Mouse (Mus musculus): ENCODE results near the gene 4930579F01Rik. TPM values are rescaled to one million over a fixed set of nuclear protein-coding genes. Genes with fewer than 3 reads are reported as not detected.

The 4930579F01Rik gene
- polyA plus RNA-seq, 1 experiment from 2014 or later, result not detected

DNA sequence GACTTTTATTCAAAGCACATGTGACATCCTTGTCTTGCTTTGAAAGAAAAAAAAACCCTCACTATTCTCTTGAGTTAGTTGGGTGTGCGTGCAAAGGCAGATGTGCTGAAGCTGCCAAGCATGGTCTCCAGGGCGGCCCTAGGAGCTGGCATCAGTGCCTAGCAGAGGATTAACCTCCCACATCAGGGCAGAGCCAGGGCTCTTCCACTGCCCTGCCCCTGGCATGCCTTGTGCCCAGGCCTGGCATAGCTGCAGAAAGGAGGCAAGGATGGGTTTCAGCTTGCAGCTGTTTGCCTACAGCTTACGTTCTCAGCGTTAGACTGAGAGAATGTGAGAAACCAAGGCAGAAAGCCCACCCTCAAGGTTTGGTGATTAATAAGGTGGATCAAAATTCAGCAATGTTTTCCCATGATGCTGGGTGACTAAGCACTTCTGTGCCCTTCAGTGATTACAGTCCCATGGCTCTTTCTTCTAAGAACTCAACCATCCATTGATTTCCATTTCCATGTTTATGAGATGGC is 18.9 kb upstream of the 4930579F01Rik start:
- Histone ChIP-seq H3K27me3 (replicated peaks) (no peaks in the 10 kb centered on the region), H3K9me3 (no peaks in the 10 kb centered on the region), H3K36me3 (replicated peaks) (no peaks in the 10 kb centered on the region), H3K27ac (no peak overlapping the region), H3K4me2 (no peak overlapping the region), H3K9ac (no peak overlapping the region), H3K4me3 (no peak overlapping the region), H3K4me1 (no peaks in the 10 kb centered on the region)
- WGBS, result 92% methylated on average over 4 of the region's 4 CpGs
- no peak for ATAC-seq (replicated peaks)

DNA sequence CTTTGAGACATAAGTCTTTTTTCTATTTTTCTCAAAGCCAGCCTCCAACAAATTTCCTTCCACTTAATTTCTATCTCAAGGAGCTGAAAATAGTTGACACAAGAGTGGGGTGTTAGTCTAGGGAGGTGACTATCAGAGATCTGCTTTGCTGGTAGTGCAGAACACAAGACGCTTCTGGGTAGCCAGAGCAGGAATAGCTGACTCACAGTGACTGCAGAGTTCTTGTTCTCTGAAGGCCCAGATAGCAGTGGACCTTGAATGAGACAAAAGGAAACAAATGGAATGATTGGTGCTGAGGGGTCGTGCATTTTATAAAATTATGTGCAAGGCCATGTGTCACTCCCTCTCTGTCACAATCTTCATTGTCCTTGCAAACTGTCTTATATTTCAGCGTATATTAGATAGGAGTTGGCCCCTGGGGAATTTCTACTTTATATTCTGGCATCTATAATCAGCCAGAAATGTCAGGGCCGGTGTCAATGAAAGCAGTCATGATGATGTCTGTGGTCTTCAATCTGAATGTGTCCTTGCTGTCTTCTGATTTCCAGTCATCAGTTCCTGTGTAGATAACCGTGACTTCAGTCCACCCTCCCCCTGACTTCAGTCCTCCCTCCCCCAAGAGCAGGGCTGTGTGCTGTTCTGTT is 16.9 kb upstream of the 4930579F01Rik start:
- Histone ChIP-seq H3K36me3 (replicated peaks) (no peaks in the 10 kb centered on the region), H3K27ac (no peak overlapping the region), H3K4me2 (no peak overlapping the region), H3K9me3 (no peaks in the 10 kb centered on the region), H3K27me3 (replicated peaks) (no peaks in the 10 kb centered on the region), H3K9ac (no peak overlapping the region), H3K4me1 (no peaks in the 10 kb centered on the region), H3K4me3 (no peak overlapping the region)
- no peak for ATAC-seq (replicated peaks)
- WGBS, result 80% methylated on average over 5 of the region's 5 CpGs

DNA sequence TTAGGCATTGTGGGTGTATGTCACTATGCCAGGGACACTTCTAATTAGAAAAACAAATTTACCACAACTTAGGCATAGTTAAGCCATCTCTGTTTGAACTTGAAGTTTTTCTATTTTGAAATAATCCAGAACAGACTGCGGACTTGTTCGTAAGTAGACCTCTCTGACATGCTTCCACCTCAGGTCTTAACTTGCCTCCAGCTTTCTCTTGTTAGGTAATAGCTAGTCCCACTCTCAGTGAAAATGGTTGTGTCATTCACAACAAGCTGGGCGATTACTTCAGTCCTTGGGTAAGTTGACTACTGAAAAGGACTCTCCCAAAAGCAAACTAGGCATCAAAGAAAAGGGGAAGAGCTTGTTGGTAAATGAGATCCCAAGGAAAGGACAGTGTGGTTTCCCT is 15.2 kb upstream of the 4930579F01Rik start:
- H3K9ac ChIP-seq, result no peak overlapping the region
- H3K4me2 ChIP-seq, result no peak overlapping the region
- H3K36me3 ChIP-seq (replicated peaks), result no peaks in the 10 kb centered on the region
- H3K27ac ChIP-seq, result no peak overlapping the region
- no peak for ATAC-seq (replicated peaks)
- no peaks in the 10 kb centered on the region for H3K9me3 ChIP-seq
- H3K4me3 ChIP-seq, result no peak overlapping the region
- H3K4me1 ChIP-seq, result no peaks in the 10 kb centered on the region
- H3K27me3 ChIP-seq (replicated peaks), result no peaks in the 10 kb centered on the region
- 93% methylated on average over 3 of the region's 3 CpGs for WGBS

DNA sequence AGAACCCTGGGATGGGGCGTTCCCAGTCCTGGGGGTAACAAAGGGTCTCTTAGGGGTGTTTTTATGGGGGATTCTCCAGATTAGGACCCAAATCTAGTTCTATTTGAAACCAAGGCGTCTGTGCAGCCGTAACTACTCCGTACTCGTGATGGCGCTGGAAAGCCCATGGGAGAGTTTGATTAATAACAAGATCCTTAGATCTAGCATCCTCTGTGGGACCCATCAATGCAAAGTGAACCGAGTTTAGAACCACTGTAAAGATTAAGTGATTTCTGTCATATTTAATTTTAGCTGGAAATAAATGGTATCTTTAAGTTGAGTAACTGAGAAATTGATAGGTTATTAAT is 5.1 kb upstream of the 4930579F01Rik start:
- H3K27ac ChIP-seq, result peak overlapping the region; percentile 59; the same call in 1 of the 2 replicates

DNA sequence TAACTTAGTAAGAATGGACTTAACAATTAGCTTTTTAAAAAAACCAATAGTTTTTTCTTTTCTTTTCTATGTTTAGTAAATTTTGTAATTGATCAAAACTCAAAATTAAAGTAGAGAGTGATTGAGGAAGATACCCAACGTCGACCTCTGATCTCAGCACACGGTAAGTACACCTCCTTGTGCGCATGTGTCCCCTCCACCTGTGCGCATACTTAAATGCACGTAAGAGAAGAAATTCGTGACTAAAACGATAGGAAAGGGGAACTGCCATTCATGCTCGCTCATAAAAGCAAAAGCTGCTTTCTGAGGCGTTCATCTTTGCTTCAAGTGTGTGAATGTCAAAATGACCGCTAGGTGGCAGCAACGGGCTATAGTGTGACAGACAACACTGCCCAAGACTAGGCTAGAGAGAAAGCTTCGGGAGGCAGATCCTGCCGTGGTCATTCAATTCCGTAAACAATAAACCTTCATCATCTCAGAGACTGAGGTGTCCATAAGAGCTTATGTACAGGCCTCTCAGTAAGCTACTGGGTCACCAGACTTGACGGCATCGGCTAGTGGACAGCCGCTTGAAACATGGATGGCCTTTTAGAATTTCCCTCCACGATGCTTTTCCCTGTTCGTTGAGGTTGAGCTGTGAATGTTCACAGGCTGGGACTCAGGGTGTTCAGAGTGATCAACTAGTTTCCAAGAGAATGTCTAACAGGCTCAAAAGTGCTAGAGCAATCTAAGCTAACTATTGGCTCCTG is 4.5 kb upstream of the 4930579F01Rik start:
- peak; percentile 97 for ATAC-seq (replicated peaks)
- Histone ChIP-seq H3K4me1 (no peaks in the 10 kb centered on the region; the same call in 1 of the 2 replicates), H3K36me3 (replicated peaks) (no peaks in the 10 kb centered on the region), H3K27me3 (replicated peaks) (no peaks in the 10 kb centered on the region), H3K27ac (peak overlapping the region; percentile 59; the same call in 1 of the 2 replicates), H3K4me3 (peak overlapping the region; percentile 34), H3K4me2 (peak overlapping the region; percentile 57), H3K9ac (peak overlapping the region; percentile 53), H3K9me3 (no peaks in the 10 kb centered on the region)
- 25% methylated on average over 20 of the region's 20 CpGs for WGBS

More for the DNA sequence above, 5.1 kb upstream of the 4930579F01Rik start:
- H3K9ac ChIP-seq, result peak overlapping the region; percentile 53; the same call in 1 of the 2 replicates
- ATAC-seq (replicated peaks), result peak; percentile 61
- H3K4me3 ChIP-seq, result no peak overlapping the region
- no peaks in the 10 kb centered on the region for H3K36me3 ChIP-seq (replicated peaks)
- peak overlapping the region; percentile 57 for H3K4me2 ChIP-seq
- H3K27me3 ChIP-seq (replicated peaks), result no peaks in the 10 kb centered on the region
- H3K9me3 ChIP-seq, result no peaks in the 10 kb centered on the region
- no peaks in the 10 kb centered on the region; the same call in 1 of the 2 replicates for H3K4me1 ChIP-seq
- WGBS, result 70% methylated on average over 7 of the region's 7 CpGs

DNA sequence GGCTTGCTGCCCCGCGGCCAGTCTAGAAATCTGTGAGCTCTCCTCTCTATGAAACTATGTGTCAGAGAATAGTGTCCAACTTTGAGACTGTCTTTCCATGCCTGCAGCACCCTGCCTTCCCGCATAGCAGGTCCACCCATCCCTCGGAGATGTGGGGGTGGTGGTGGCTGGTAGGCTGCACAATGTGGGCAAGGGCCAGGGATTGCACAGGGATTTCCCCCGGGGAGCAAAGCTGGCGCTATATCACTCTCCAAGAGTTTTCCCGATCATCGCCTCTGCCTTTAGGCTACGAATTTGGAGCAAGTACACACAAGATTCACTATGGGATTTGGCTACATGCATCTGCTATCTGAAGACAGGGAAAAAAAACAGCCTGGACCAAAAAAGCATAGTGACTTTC is 3.9 kb upstream of the 4930579F01Rik start:
- Histone ChIP-seq H3K9ac (no peak overlapping the region), H3K4me1 (no peaks in the 10 kb centered on the region; the same call in 1 of the 2 replicates), H3K4me2 (no peak overlapping the region; the same call in 1 of the 2 replicates), H3K9me3 (no peaks in the 10 kb centered on the region), H3K4me3 (no peak overlapping the region), H3K27me3 (replicated peaks) (no peaks in the 10 kb centered on the region), H3K27ac (no peak overlapping the region), H3K36me3 (replicated peaks) (no peaks in the 10 kb centered on the region)
- 64% methylated on average over 9 of the region's 9 CpGs for WGBS
- ATAC-seq (replicated peaks), result peak; percentile 35

DNA sequence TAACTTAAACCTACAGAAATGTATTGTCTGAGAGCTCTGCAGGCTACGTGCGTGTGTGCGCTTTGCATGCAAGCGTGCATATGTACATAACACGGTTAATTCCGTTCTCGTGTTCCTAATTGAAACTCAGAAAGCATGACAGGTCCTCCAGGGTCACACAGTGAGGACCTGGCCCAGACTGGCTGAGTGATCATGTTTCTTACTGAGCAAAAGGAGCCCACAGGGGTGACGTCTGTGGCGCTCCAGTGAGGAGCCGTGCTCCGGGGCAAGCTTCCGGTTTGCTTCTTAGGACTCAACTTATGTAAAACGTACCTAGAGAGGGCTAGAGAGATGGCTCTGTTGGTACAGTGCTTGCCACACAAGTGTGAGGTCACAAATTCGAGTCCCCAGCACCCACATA is 3.5 kb upstream of the 4930579F01Rik start:
- H3K9ac ChIP-seq, result no peak overlapping the region
- no peaks in the 10 kb centered on the region for H3K27me3 ChIP-seq (replicated peaks)
- no peak overlapping the region for H3K4me3 ChIP-seq
- 83% methylated on average over 14 of the region's 14 CpGs for WGBS
- H3K4me1 ChIP-seq, result no peaks in the 10 kb centered on the region; the same call in 1 of the 2 replicates
- no peaks in the 10 kb centered on the region for H3K9me3 ChIP-seq
- ATAC-seq (replicated peaks), result no peak
- no peaks in the 10 kb centered on the region for H3K36me3 ChIP-seq (replicated peaks)
- H3K27ac ChIP-seq, result no peak overlapping the region
- no peak overlapping the region for H3K4me2 ChIP-seq

DNA sequence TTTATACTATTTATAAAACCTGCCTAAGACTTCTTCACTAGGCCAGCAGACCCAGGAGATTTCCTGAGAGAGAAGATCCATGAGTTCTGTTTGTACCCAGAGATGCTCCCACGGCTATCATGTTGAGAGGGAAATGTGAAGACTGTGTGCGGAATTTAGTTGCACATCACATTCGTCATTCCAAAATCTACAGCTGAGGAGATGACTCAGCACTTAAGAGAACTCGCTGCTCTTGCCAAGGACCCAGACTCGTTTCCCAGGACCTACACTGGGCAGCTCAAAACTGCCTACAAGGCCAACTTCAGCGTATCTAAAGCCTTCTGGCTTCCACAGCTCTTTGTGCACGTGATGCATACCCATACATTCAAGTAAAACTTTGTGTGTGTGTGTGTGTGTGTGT is 1.4 kb downstream of the 4930579F01Rik start:
- Histone ChIP-seq H3K27me3 (replicated peaks) (no peaks in the 10 kb centered on the region), H3K4me1 (no peaks in the 10 kb centered on the region), H3K36me3 (replicated peaks) (no peaks in the 10 kb centered on the region), H3K27ac (no peak overlapping the region), H3K4me2 (no peak overlapping the region), H3K9ac (no peak overlapping the region), H3K9me3 (no peaks in the 10 kb centered on the region), H3K4me3 (no peak overlapping the region)
- no peak for ATAC-seq (replicated peaks)
- WGBS, result 88% methylated on average over 7 of the region's 7 CpGs

DNA sequence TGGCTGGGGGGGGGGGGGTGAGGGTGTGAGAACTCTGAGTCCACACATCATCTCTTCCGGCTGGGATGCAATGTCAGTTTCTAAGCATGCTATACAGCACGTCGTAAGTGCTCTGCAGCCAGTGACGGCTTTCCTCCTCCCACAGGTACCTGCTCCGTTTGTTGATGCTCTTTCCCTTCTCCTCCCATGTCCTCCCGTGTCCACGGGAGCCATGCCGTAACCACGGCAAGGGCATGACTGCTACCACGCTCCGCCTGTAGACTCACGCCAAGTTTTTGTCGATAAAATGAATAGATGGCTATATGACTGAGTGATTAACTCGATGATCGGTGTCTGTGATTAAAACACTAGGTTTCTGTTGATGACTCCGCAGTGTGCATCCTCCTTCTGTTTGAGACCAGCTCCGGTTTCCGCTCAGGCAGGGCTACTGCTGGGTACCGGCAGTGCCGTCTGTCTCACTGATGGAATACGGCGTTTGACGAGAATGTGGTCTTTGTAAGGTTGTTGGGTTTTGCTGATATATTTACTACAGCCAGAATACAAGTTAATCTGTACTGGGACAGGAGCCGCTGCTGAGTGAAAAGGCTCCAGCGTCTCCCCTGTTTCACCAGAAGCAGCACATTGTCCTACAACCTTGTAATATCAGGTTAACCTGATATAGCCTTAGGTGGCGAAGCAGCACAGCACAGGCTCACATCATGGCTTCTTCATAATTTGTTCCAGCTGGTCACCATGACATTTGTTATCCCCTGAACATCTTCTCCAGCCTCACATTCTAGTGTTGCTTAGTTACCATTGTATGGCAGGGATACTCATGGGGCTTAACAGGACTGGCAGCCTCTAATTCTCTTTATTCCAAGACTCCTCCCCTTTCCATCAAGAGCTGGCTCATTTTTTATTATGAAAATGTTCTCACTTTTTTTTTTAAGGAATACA is 7.4 kb downstream of the 4930579F01Rik start:
- Histone ChIP-seq H3K4me1 (no peaks in the 10 kb centered on the region; the same call in 1 of the 2 replicates), H3K27ac (no peak overlapping the region), H3K9me3 (no peaks in the 10 kb centered on the region), H3K4me3 (no peak overlapping the region), H3K9ac (no peak overlapping the region), H3K36me3 (replicated peaks) (no peaks in the 10 kb centered on the region), H3K27me3 (replicated peaks) (no peaks in the 10 kb centered on the region), H3K4me2 (no peak overlapping the region)
- ATAC-seq (replicated peaks), result peak; percentile 80
- WGBS, result 80% methylated on average over 26 of the region's 26 CpGs

DNA sequence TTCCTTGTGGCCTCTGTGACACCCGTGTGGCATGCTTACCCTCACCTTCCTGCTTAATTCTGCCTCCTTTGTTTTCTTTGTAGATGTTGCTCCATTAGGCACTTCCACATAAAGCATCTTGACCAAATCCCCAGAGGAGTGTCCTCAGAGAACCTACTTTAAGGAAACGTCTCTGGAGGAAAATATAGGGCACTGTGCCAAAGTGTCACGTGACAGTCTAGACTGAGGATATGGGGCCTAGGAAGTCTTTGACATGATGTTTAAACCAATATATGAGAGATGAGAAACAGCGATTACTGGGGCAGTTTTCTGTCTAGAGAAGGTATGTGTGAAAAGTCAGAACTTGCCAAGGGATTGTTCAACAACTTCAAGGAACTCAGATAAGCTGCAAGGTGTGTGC is 8.3 kb downstream of the 4930579F01Rik start:
- ATAC-seq (replicated peaks), result no peak
- Histone ChIP-seq H3K36me3 (replicated peaks) (no peaks in the 10 kb centered on the region), H3K27ac (no peak overlapping the region), H3K27me3 (replicated peaks) (no peaks in the 10 kb centered on the region), H3K9ac (no peak overlapping the region), H3K4me1 (no peaks in the 10 kb centered on the region; the same call in 1 of the 2 replicates), H3K9me3 (no peaks in the 10 kb centered on the region), H3K4me2 (no peak overlapping the region), H3K4me3 (no peak overlapping the region)
- 71% methylated on average over 4 of the region's 4 CpGs for WGBS

DNA sequence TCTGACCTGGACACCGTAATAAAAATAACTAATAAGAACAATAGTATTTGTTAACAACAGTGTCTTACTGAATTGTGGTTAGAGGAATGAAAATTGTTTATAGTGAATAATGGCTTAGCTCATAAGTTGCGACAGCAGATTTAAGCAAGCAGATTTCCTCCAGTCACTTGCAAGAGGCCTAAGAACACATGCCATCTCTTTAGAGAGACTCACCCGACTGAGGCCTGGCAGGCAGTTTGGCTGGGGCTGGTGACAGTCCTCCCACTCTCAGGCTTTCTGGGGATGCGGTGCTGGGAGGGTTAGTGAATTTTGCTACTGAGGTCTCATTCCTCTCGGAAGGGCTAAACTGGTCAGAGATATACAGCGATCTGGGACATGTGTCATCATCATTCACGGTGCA is 10.3 kb downstream of the 4930579F01Rik start:
- Histone ChIP-seq H3K4me2 (no peak overlapping the region), H3K9me3 (no peaks in the 10 kb centered on the region), H3K4me3 (no peak overlapping the region), H3K4me1 (no peaks in the 10 kb centered on the region; the same call in 1 of the 2 replicates), H3K36me3 (replicated peaks) (no peaks in the 10 kb centered on the region), H3K9ac (no peak overlapping the region), H3K27me3 (replicated peaks) (no peaks in the 10 kb centered on the region), H3K27ac (no peak overlapping the region)
- 90% methylated on average over 7 of the region's 7 CpGs for WGBS
- ATAC-seq (replicated peaks), result no peak

DNA sequence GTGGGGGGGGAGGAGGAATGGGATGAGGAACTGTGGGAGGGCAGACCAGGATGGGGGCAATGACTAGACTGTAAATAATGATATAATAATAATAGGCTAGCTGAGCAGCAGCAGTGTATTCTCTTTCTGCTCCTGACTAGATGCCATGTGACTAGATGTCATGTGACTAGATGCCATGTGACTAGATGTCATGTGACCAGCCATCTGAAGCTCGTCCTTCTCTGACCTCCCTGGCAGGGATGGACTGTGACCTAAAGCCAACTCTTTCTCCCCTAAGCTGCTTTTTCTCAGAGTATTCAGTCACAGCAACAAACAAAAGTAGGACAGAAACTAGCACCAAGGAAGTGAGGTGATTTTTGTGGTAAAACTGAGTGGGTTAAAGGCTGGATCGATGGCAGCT is 11.6 kb downstream of the 4930579F01Rik start:
- 89% methylated on average over 2 of the region's 2 CpGs for WGBS
- no peaks in the 10 kb centered on the region; the same call in 1 of the 2 replicates for H3K4me1 ChIP-seq
- H3K27ac ChIP-seq, result no peak overlapping the region
- H3K4me3 ChIP-seq, result no peak overlapping the region
- H3K9ac ChIP-seq, result no peak overlapping the region
- H3K4me2 ChIP-seq, result no peak overlapping the region
- H3K36me3 ChIP-seq (replicated peaks), result no peaks in the 10 kb centered on the region
- ATAC-seq (replicated peaks), result no peak
- H3K9me3 ChIP-seq, result no peaks in the 10 kb centered on the region
- H3K27me3 ChIP-seq (replicated peaks), result no peaks in the 10 kb centered on the region

All from midbrain, embryonic 15.5 days (tissue).